Mouse (Mus musculus) MEL (cell line): Measurements from ENCODE around the gene Lrtm1. TPM values are rescaled to one million over a fixed set of nuclear protein-coding genes. Genes with fewer than 3 reads are reported as not detected.

Source experiments
- DNase-seq: peaks from one replicate; pipeline ENCODE4 v3.0.0; 2011; ENCODE audit warnings: low read depth, low spot score
- H3K27ac ChIP-seq: 2 replicates; pipeline ENCODE4 v1.5.1; 2012; ENCODE audit warnings: low read depth, mild to moderate bottlenecking, control low read depth, low read length, moderate library complexity; ENCODE audit not compliant: control insufficient read depth
- H3K27me3 ChIP-seq, 2 experiments: fragments of 150-350 bp in 1 of 2; sonication (generic) in 1 of 2; 2 replicates each; pipeline ENCODE4 v1.6.1; 2012; ENCODE audit warnings: low read length in 2 of 2, mild to moderate bottlenecking in 2 of 2, improper control_type of control experiment in 1 of 2, moderate library complexity in 1 of 2; ENCODE audit not compliant: insufficient read depth in 2 of 2, control insufficient read depth in 1 of 2
- H3K36me3 ChIP-seq, 2 experiments: 2 replicates each; pipeline ENCODE4 v1.6.1; 2012 to 2014; ENCODE audit warnings: low read length in 2 of 2, improper control_type of control experiment in 1 of 2, inconsistent platforms in 1 of 2, mild to moderate bottlenecking in 1 of 2; ENCODE audit not compliant: insufficient read depth in 2 of 2, control insufficient read depth in 1 of 2
- H3K4me1 ChIP-seq, 2 experiments: fragments of 150-350 bp in 1 of 2; sonication (generic) in 1 of 2; 2 replicates each; pipeline ENCODE4 v1.6.1; 2012; ENCODE audit warnings: low read length in 2 of 2, improper control_type of control experiment in 1 of 2, mild to moderate bottlenecking in 1 of 2; ENCODE audit not compliant: insufficient read depth in 2 of 2, control insufficient read depth in 1 of 2
- H3K4me3 ChIP-seq, 2 experiments: fragments of 150-350 bp in 1 of 2; sonication (generic) in 1 of 2; 2 replicates each; pipeline ENCODE4 v1.5.1; 2012; ENCODE audit warnings: low read depth in 2 of 2, low read length in 2 of 2, mild to moderate bottlenecking in 2 of 2, moderate library complexity in 2 of 2, control low read depth in 1 of 2, improper control_type of control experiment in 1 of 2; ENCODE audit not compliant: control insufficient read depth in 1 of 2, insufficient read depth in 1 of 2
- H3K79me2 ChIP-seq: 2 replicates; pipeline ENCODE4 v1.6.1; 2012; ENCODE audit warnings: mild to moderate bottlenecking, low read length, moderate library complexity; ENCODE audit not compliant: control insufficient read depth, poor library complexity, insufficient read depth
- H3K9ac ChIP-seq: 2 replicates; pipeline ENCODE4 v1.6.1; 2012; ENCODE audit warnings: low read depth, mild to moderate bottlenecking, control low read depth, low read length, moderate library complexity; ENCODE audit not compliant: control insufficient read depth, poor library complexity, severe bottlenecking
- H3K9me3 ChIP-seq: fragments of 150-350 bp; sonication (generic); replicated peaks from 2 replicates; pipeline ENCODE4 v1.6.1; 2012; ENCODE audit warnings: mild to moderate bottlenecking, low read length, improper control_type of control experiment, moderate library complexity; ENCODE audit not compliant: insufficient read depth
- CHD2 ChIP-seq: IDR thresholded peaks from 2 replicates; pipeline ENCODE4 v1.6.1; 2011; ENCODE audit warnings: low read length, improper control_type of control experiment
- CTCF ChIP-seq, 3 experiments: IDR thresholded peaks in 2 of 3; conservative IDR thresholded peaks in 1 of 3; 2 replicates each; pipeline ENCODE4 v1.5.1; 2011 to 2012; ENCODE audit warnings: low read length in 3 of 3, low read depth in 2 of 3, mild to moderate bottlenecking in 2 of 3, improper control_type of control experiment in 1 of 3, inconsistent platforms in 1 of 3, mixed read lengths in 1 of 3, moderate library complexity in 1 of 3; ENCODE audit not compliant: control insufficient read depth in 1 of 3, insufficient read depth in 1 of 3, poor library complexity in 1 of 3, severe bottlenecking in 1 of 3
- ELF1 ChIP-seq: IDR thresholded peaks from 2 replicates; pipeline ENCODE4 v1.6.1; 2014; ENCODE audit warnings: low read depth, mild to moderate bottlenecking, inconsistent platforms, low read length, improper control_type of control experiment, moderate library complexity
- EP300 ChIP-seq, 2 experiments: IDR thresholded peaks; 2 replicates each; pipeline ENCODE4 v1.6.1; 2011; ENCODE audit warnings: improper control_type of control experiment in 2 of 2, low read length in 2 of 2, low read depth in 1 of 2, mild to moderate bottlenecking in 1 of 2
- ETS1 ChIP-seq: IDR thresholded peaks from 2 replicates; pipeline ENCODE4 v1.6.1; 2012; ENCODE audit warnings: low read depth, mild to moderate bottlenecking, inconsistent platforms, low read length, improper control_type of control experiment, moderate library complexity
- JUND ChIP-seq: IDR thresholded peaks from 2 replicates; pipeline ENCODE4 v1.6.1; 2011; ENCODE audit warnings: low read depth, mild to moderate bottlenecking, improper control_type of control experiment, low read length
- KAT2A ChIP-seq: conservative IDR thresholded peaks from 2 replicates; pipeline ENCODE4 v1.6.1; 2012; ENCODE audit warnings: low read depth, low read length, improper control_type of control experiment, inconsistent platforms
- MAX ChIP-seq: IDR thresholded peaks from 2 replicates; pipeline ENCODE4 v1.6.1; 2011; ENCODE audit warnings: low read length, improper control_type of control experiment
- MAZ ChIP-seq: IDR thresholded peaks from 2 replicates; pipeline ENCODE4 v1.6.1; 2012; ENCODE audit warnings: low read depth, mild to moderate bottlenecking, inconsistent platforms, low read length, improper control_type of control experiment
- MEF2A ChIP-seq: IDR thresholded peaks from 2 replicates; pipeline ENCODE4 v1.6.1; 2014; ENCODE audit warnings: low read depth, mild to moderate bottlenecking, inconsistent platforms, low read length, improper control_type of control experiment; ENCODE audit not compliant: poor library complexity, insufficient replicate concordance, severe bottlenecking; ENCODE audit errors: extremely low read depth
- POLR2AphosphoS2 ChIP-seq: IDR thresholded peaks from 2 replicates; pipeline ENCODE4 v1.6.1; 2011; ENCODE audit warnings: low read length, improper control_type of control experiment
- POLR2AphosphoS5 ChIP-seq: IDR thresholded peaks from 2 replicates; pipeline ENCODE4 v1.6.1; 2012; ENCODE audit warnings: low read depth, borderline replicate concordance, mild to moderate bottlenecking, inconsistent platforms, low read length, moderate library complexity, mixed read lengths
- RCOR1 ChIP-seq: IDR thresholded peaks from 2 replicates; pipeline ENCODE4 v1.6.1; 2012; ENCODE audit warnings: low read depth, mild to moderate bottlenecking, inconsistent platforms, low read length, improper control_type of control experiment
- SMC3 ChIP-seq: IDR thresholded peaks from 2 replicates; pipeline ENCODE4 v1.6.1; 2011; ENCODE audit warnings: low read depth, low read length, improper control_type of control experiment
- TAL1 ChIP-seq: IDR thresholded peaks from 2 replicates; pipeline ENCODE4 v1.6.1; 2012; ENCODE audit warnings: mild to moderate bottlenecking, inconsistent platforms, low read length, moderate library complexity, mixed read lengths
- TBP ChIP-seq: IDR thresholded peaks from 2 replicates; pipeline ENCODE4 v1.8.0; 2011; ENCODE audit warnings: low read depth, low read length, improper control_type of control experiment
- UBTF ChIP-seq: IDR thresholded peaks from 2 replicates; pipeline ENCODE4 v1.6.1; 2012; ENCODE audit warnings: low read depth, mild to moderate bottlenecking, inconsistent platforms, low read length, improper control_type of control experiment, moderate library complexity, borderline replicate concordance; ENCODE audit not compliant: insufficient read depth
- USF1 ChIP-seq: IDR thresholded peaks from 2 replicates; pipeline ENCODE4 v1.6.1; 2014; ENCODE audit warnings: low read depth, mild to moderate bottlenecking, inconsistent platforms, low read length, improper control_type of control experiment, moderate library complexity
- USF2 ChIP-seq, 2 experiments: IDR thresholded peaks; 2 replicates each; pipeline ENCODE4 v1.6.1; 2011 to 2012; ENCODE audit warnings: improper control_type of control experiment in 2 of 2, low read length in 2 of 2, borderline replicate concordance in 1 of 2, inconsistent platforms in 1 of 2, low read depth in 1 of 2, mild to moderate bottlenecking in 1 of 2; ENCODE audit not compliant: insufficient read depth in 1 of 2
- ZC3H11A ChIP-seq: IDR thresholded peaks from 2 replicates; pipeline ENCODE4 v1.6.1; 2012; ENCODE audit warnings: low read depth, mild to moderate bottlenecking, inconsistent platforms, low read length, improper control_type of control experiment
- polyA plus RNA-seq, 2 experiments: library from polyadenylated mRNA; stranded (reverse) in 1 of 2; unstranded in 1 of 2; fragments of >175 nt in 1 of 2; fragments of >200 nt in 1 of 2; gene quantifications; 2 replicates each; pipeline versions ENCODE4 v1.2.1 to v1.2.4; 2012; ENCODE audit warnings: low replicate concordance in 2 of 2, low read depth in 1 of 2; ENCODE audit not compliant: insufficient read length in 2 of 2, insufficient read depth in 1 of 2, missing spikeins in 1 of 2
- total RNA-seq: library from RNA; depleted of rRNA; stranded (reverse); fragments of 300-350 nt; gene quantifications from 2 replicates; pipeline ENCODE4 v1.2.3, GENCODE M21; 2012

Lrtm1 gene
- total and polyA plus RNA-seq, 3 experiments, result not detected

- Histone ChIP-seq H3K36me3 (no peaks in the 10 kb centered on the region), H3K4me3 (no peak overlapping the region), H3K9me3 (no peaks in the 10 kb centered on the region), H3K9ac (no peak overlapping the region), H3K27ac (no peak overlapping the region), H3K4me1 (no peaks in the 10 kb centered on the region), H3K79me2 (no peaks in the 10 kb centered on the region), H3K27me3 (no peaks in the 10 kb centered on the region)
- no peak for TF ChIP-seq ZC3H11A
- TF ChIP-seq CTCF (IDR thresholded peaks at IDR 0.05 in 2 of 3, conservative IDR thresholded peaks at IDR 0.05 in 1 of 3; ENCODE audit: control insufficient read depth in 1 of 3, insufficient read depth in 1 of 3, low read depth in 2 of 3, low read length in 3 of 3, poor library complexity in 1 of 3, severe bottlenecking in 1 of 3), result no peak
- TF ChIP-seq ELF1, result no peak
- TF ChIP-seq POLR2AphosphoS2, result no peak
- TF ChIP-seq SMC3, result no peak
- TF ChIP-seq POLR2AphosphoS5, result no peak
- no peak for DNase-seq
Observed at GRCm38 (mm10) chr14:28988211-28988900, 29.7 kb upstream of the Lrtm1 start.

GRCm38 (mm10) chr14:28996569-28996968 lies 21.4 kb upstream of the Lrtm1 start:
- no peak overlapping the region for H3K27ac ChIP-seq

DNA sequence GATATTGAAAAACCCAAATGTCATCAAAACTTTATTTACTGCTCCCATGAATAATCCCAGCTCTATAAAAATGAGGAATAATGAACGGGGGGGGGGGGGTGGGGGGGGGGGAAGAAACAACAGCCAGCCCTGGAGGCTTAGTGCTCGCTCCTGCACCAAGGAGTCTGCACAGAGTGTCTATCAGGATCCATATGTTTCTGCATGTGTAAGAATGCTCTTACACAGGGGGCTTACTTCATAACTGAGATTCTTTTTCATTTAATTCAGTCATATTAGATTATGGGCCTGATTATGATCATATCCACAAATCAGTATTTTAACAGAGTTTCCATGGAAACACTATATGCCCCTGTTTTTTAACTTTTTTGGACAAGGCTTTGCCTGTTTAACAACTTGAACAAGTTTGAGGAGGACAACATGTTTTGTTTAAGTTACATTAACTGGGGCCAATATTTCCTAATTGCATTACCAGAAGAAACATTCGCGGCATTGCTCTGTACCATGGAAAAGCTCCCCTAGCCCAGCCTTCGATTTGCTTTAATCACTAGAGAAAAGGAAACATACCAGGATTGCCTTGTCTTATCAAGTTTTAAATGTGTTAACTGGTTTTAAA lies 12.7 kb upstream of the Lrtm1 start:
- no peak overlapping the region for H3K4me3 ChIP-seq
- DNase-seq, result no peak
- no peaks in the 10 kb centered on the region for H3K36me3 ChIP-seq
- H3K27ac ChIP-seq, result no peak overlapping the region
- no peaks in the 10 kb centered on the region for H3K4me1 ChIP-seq
- no peak for TF ChIP-seq TAL1
- no peak for TF ChIP-seq USF1
- no peak for TF ChIP-seq ETS1
- no peak for TF ChIP-seq EP300 (IDR thresholded peaks at IDR 0.05; ENCODE audit: low read depth in 1 of 2, low read length in 2 of 2)
- no peak for TF ChIP-seq MAX
- no peak for TF ChIP-seq POLR2AphosphoS5
- no peak for TF ChIP-seq POLR2AphosphoS2
- TF ChIP-seq, all 39 proteins: peak for 0
- Histone ChIP-seq H3K27me3 (no peaks in the 10 kb centered on the region), H3K79me2 (no peaks in the 10 kb centered on the region), H3K9me3 (no peaks in the 10 kb centered on the region), H3K9ac (no peak overlapping the region)

More at GRCm38 (mm10) chr14:28996569-28996968, 21.4 kb upstream of the Lrtm1 start:
- H3K4me1 ChIP-seq, result no peaks in the 10 kb centered on the region
- TF ChIP-seq UBTF (no peak), TAL1 (no peak), USF2 (IDR thresholded peaks at IDR 0.05; ENCODE audit: borderline replicate concordance in 1 of 2, insufficient read depth in 1 of 2, low read depth in 1 of 2, low read length in 2 of 2) (no peak), ZC3H11A (no peak), MEF2A (no peak), CHD2 (no peak), JUND (no peak), RCOR1 (no peak), MAX (no peak), TBP (no peak), KAT2A (no peak), ELF1 (no peak), POLR2AphosphoS5 (no peak), MAZ (no peak)
- DNase-seq, result no peak
- H3K27me3 ChIP-seq, result no peaks in the 10 kb centered on the region
- H3K79me2 ChIP-seq, result no peaks in the 10 kb centered on the region
- no peaks in the 10 kb centered on the region for H3K36me3 ChIP-seq
- H3K4me3 ChIP-seq, result no peak overlapping the region
- H3K9me3 ChIP-seq, result no peaks in the 10 kb centered on the region
- H3K9ac ChIP-seq, result no peak overlapping the region
